Comparison of ENCODE assay signal across 8 mouse cellular contexts in the genomic region with DNA sequence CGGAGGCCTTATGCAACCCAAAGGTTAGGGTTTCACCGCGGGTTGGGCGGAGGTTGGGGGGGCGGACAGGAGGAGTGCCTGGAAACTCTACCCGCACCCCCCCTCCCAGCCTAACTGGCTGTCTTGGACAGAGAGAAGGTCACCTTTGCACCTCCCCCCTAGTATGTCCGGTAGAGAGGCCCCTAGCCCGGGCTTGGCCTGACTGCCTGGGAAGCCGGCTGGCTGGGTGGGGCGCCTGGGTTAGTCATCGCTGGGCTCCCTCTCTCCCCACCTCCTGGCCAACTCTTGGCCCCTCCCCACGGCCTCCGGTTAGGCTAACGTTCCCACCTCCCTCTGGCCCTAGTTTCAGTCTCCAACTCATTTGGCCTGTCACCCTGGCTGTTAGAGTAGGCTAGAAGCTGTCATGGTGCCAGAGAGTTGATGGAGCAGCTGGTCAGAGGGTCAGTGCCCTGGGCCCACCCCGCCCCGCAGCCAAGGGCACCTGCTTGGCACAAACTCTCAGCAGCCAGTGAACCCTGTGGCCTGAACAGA. TPM values are rescaled to one million over a fixed set of nuclear protein-coding genes. Genes with fewer than 3 reads are reported as not detected.
A peak's percentile ranks its signal among the peaks of the same experiment; 100 is the strongest.
DNase-seq lines count a peak whose midpoint lies in the region; ATAC-seq lines count a peak whose summit lies in the region.

No protein-coding gene starts in this region.

- H3K9me3 ChIP-seq in embryonic facial prominence, embryonic 12.5 days: no peaks in the 10 kb centered on the region
- no peaks in the 10 kb centered on the region for H3K9me3 ChIP-seq in heart, embryonic 10.5 days
- peaks cover 3% of the 10 kb centered on the region; the same call in 1 of the 2 replicates for H3K9me3 ChIP-seq in kidney, embryonic 14.5 days (ENCODE audit: control insufficient read depth, low read length)
- H3K9me3 ChIP-seq in lung, embryonic 16.5 days (ENCODE audit: control insufficient read depth, low read length): peaks cover 4% of the 10 kb centered on the region
- no peaks in the 10 kb centered on the region for H3K9me3 ChIP-seq in neural tube, embryonic 15.5 days (replicated peaks)

- peak; percentile 33 for DNase-seq in A20 (ENCODE audit: low read depth, low spot score)
- DNase-seq in adrenal gland, adult (ENCODE audit: inconsistent age in 2 of 2, low spot score in 1 of 2): peak; percentile 94 to 97
- DNase-seq in heart, embryonic 10.5 days (ENCODE audit: low spot score): peak; percentile 88
- DNase-seq in urinary bladder, postnatal 14 days (ENCODE audit: low spot score): peak; percentile 91

- H3K4me2 ChIP-seq in embryonic facial prominence, embryonic 12.5 days (replicated peaks): peak overlapping the region; percentile 98
- peak overlapping the region; percentile 97 for H3K4me2 ChIP-seq in kidney, embryonic 14.5 days (replicated peaks; ENCODE audit: low read depth, low read length)
- H3K4me2 ChIP-seq in lung, embryonic 16.5 days (ENCODE audit: low read depth, low read length): peak overlapping the region; percentile 98
- peak overlapping the region; percentile 99 for H3K4me2 ChIP-seq in neural tube, embryonic 15.5 days

- H3K27me3 ChIP-seq in embryonic facial prominence, embryonic 12.5 days: no peaks in the 10 kb centered on the region
- H3K27me3 ChIP-seq in heart, embryonic 10.5 days (ENCODE audit: insufficient read depth, poor library complexity, severe bottlenecking): no peaks in the 10 kb centered on the region
- no peaks in the 10 kb centered on the region for H3K27me3 ChIP-seq in kidney, embryonic 14.5 days (ENCODE audit: control insufficient read depth, insufficient read depth, low read length)
- no peaks in the 10 kb centered on the region for H3K27me3 ChIP-seq in lung, embryonic 16.5 days (ENCODE audit: control insufficient read depth, insufficient read depth, low read depth, low read length)
- no peaks in the 10 kb centered on the region for H3K27me3 ChIP-seq in neural tube, embryonic 15.5 days (replicated peaks)

- peak overlapping the region; percentile 81 for H3K27ac ChIP-seq in embryonic facial prominence, embryonic 12.5 days
- H3K27ac ChIP-seq in heart, embryonic 10.5 days: peak overlapping the region; percentile 91
- H3K27ac ChIP-seq in kidney, embryonic 14.5 days (ENCODE audit: low read depth, low read length): peak overlapping the region; percentile 67
- H3K27ac ChIP-seq in lung, embryonic 16.5 days (ENCODE audit: low read length): peak overlapping the region; percentile 69
- H3K27ac ChIP-seq in neural tube, embryonic 15.5 days (replicated peaks): peak overlapping the region; percentile 80

- H3K9ac ChIP-seq in embryonic facial prominence, embryonic 12.5 days: peak overlapping the region; percentile 56
- peak overlapping the region; percentile 61 for H3K9ac ChIP-seq in kidney, embryonic 14.5 days (ENCODE audit: low read depth, low read length)
- H3K9ac ChIP-seq in lung, embryonic 16.5 days (ENCODE audit: low read length): peak overlapping the region; percentile 73
- H3K9ac ChIP-seq in neural tube, embryonic 15.5 days (replicated peaks): peak overlapping the region; percentile 74

- 4% methylated on average over 16 of the region's 16 CpGs for WGBS in embryonic facial prominence, embryonic 12.5 days
- WGBS in heart, embryonic 10.5 days: 4% methylated on average over 15 of the region's 16 CpGs
- 4% methylated on average over 14 of the region's 16 CpGs for WGBS in kidney, embryonic 14.5 days
- WGBS in lung, embryonic 16.5 days: 3% methylated on average over 14 of the region's 16 CpGs
- WGBS in neural tube, embryonic 15.5 days: 6% methylated on average over 16 of the region's 16 CpGs

- peak overlapping the region; percentile 69 for H3K4me3 ChIP-seq in embryonic facial prominence, embryonic 12.5 days
- peak overlapping the region; percentile 92 for H3K4me3 ChIP-seq in heart, embryonic 10.5 days
- peak overlapping the region; percentile 69 for H3K4me3 ChIP-seq in kidney, embryonic 14.5 days (ENCODE audit: low read length)
- peak overlapping the region; percentile 84 for H3K4me3 ChIP-seq in lung, embryonic 16.5 days (ENCODE audit: low read length)
- H3K4me3 ChIP-seq in neural tube, embryonic 15.5 days (replicated peaks): peak overlapping the region; percentile 86

- 0 out of 2 replicates have a peak, but pooled peaks cover 10% of the 10 kb centered on the region for H3K36me3 ChIP-seq in embryonic facial prominence, embryonic 12.5 days
- H3K36me3 ChIP-seq in heart, embryonic 10.5 days: peaks cover 31% of the 10 kb centered on the region
- H3K36me3 ChIP-seq in kidney, embryonic 14.5 days (ENCODE audit: control insufficient read depth, insufficient read depth, low read length): peaks cover 10% of the 10 kb centered on the region; the same call in 1 of the 2 replicates
- peaks cover 5% of the 10 kb centered on the region; the same call in 1 of the 2 replicates for H3K36me3 ChIP-seq in lung, embryonic 16.5 days (ENCODE audit: control insufficient read depth, insufficient read depth, low read length)
- H3K36me3 ChIP-seq in neural tube, embryonic 15.5 days: peaks cover 17% of the 10 kb centered on the region

- H3K4me1 ChIP-seq in embryonic facial prominence, embryonic 12.5 days: peaks cover 33% of the 10 kb centered on the region
- H3K4me1 ChIP-seq in heart, embryonic 10.5 days: peaks cover 57% of the 10 kb centered on the region
- peaks cover 24% of the 10 kb centered on the region for H3K4me1 ChIP-seq in kidney, embryonic 14.5 days (ENCODE audit: control insufficient read depth, insufficient read depth, low read length)
- peaks cover 30% of the 10 kb centered on the region for H3K4me1 ChIP-seq in lung, embryonic 16.5 days (replicated peaks; ENCODE audit: control insufficient read depth, insufficient read depth, low read length)
- H3K4me1 ChIP-seq in neural tube, embryonic 15.5 days: peaks cover 34% of the 10 kb centered on the region

- no peak for ATAC-seq in embryonic facial prominence, embryonic 12.5 days (ENCODE audit: insufficient number of reproducible peaks, insufficient read depth, low FRiP score, low TSS enrichment)
- peak; percentile 8; the same call in 1 of the 2 replicates for ATAC-seq in kidney, embryonic 14.5 days (ENCODE audit: low FRiP score, low TSS enrichment)
- ATAC-seq in lung, embryonic 16.5 days (ENCODE audit: low read depth): no peak
- ATAC-seq in neural tube, embryonic 15.5 days (ENCODE audit: low FRiP score): no peak

RNA-seq across cellular contexts. Expression of a gene that starts 0.8 kb away (rescaled TPM):
- 26.6 and 28.7 TPM in 2 replicates for polyA plus RNA-seq in embryonic facial prominence, embryonic 12.5 days (2016; fragmentation: Nextera tagmentation; extraction: Ambion mirVana)
- 12.8 and 21.3 TPM in 2 replicates for polyA plus RNA-seq in heart, embryonic 10.5 days (2016; fragmentation: Nextera tagmentation; extraction: Ambion mirVana)
- 20.7 and 21.0 TPM in 2 replicates for polyA plus RNA-seq in kidney, embryonic 14.5 days (2014; fragmentation: Nextera tagmentation; extraction: Ambion mirVana)
- polyA plus RNA-seq in lung, embryonic 16.5 days (2015; fragmentation: Nextera tagmentation; extraction: Ambion mirVana): 16.7 and 17.1 TPM in 2 replicates
- polyA plus RNA-seq in neural tube, embryonic 15.5 days (2015; fragmentation: Nextera tagmentation; extraction: Ambion mirVana): 2.4 and 8.5 TPM in 2 replicates

RNA-seq across cellular contexts. Expression of a gene that starts 7.8 kb away (rescaled TPM):
- polyA plus RNA-seq in embryonic facial prominence, embryonic 12.5 days (2016; fragmentation: Nextera tagmentation; extraction: Ambion mirVana): 7.0 and 7.1 TPM in 2 replicates
- 6.9 and 7.6 TPM in 2 replicates for polyA plus RNA-seq in heart, embryonic 10.5 days (2016; fragmentation: Nextera tagmentation; extraction: Ambion mirVana)
- polyA plus RNA-seq in kidney, embryonic 14.5 days (2014; fragmentation: Nextera tagmentation; extraction: Ambion mirVana): 2.8 and 4.8 TPM in 2 replicates
- polyA plus RNA-seq in lung, embryonic 16.5 days (2015; fragmentation: Nextera tagmentation; extraction: Ambion mirVana): 5.3 and 5.9 TPM in 2 replicates
- polyA plus RNA-seq in neural tube, embryonic 15.5 days (2015; fragmentation: Nextera tagmentation; extraction: Ambion mirVana): 6.3 and 6.6 TPM in 2 replicates

RNA-seq across cellular contexts. Expression of a gene that starts 22.9 kb away (rescaled TPM):
- 0.08 and 0.14 TPM in 2 replicates for polyA plus RNA-seq in embryonic facial prominence, embryonic 12.5 days (2016; fragmentation: Nextera tagmentation; extraction: Ambion mirVana)
- 3.6 and 98.2 TPM in 2 replicates for polyA plus RNA-seq in heart, embryonic 10.5 days (2016; fragmentation: Nextera tagmentation; extraction: Ambion mirVana)
- polyA plus RNA-seq in kidney, embryonic 14.5 days (2014; fragmentation: Nextera tagmentation; extraction: Ambion mirVana): 3.9 and 8.4 TPM in 2 replicates
- polyA plus RNA-seq in lung, embryonic 16.5 days (2015; fragmentation: Nextera tagmentation; extraction: Ambion mirVana): 0.95 and 9.2 TPM in 2 replicates
- 0.33 and 1.6 TPM in 2 replicates for polyA plus RNA-seq in neural tube, embryonic 15.5 days (2015; fragmentation: Nextera tagmentation; extraction: Ambion mirVana)

RNA-seq across cellular contexts. Expression of a gene that starts 24.3 kb away (rescaled TPM):
- 74.2 and 76.5 TPM in 2 replicates for polyA plus RNA-seq in embryonic facial prominence, embryonic 12.5 days (2016; fragmentation: Nextera tagmentation; extraction: Ambion mirVana)
- 49.2 and 53.7 TPM in 2 replicates for polyA plus RNA-seq in heart, embryonic 10.5 days (2016; fragmentation: Nextera tagmentation; extraction: Ambion mirVana)
- polyA plus RNA-seq in kidney, embryonic 14.5 days (2014; fragmentation: Nextera tagmentation; extraction: Ambion mirVana): 56.4 and 103 TPM in 2 replicates
- polyA plus RNA-seq in lung, embryonic 16.5 days (2015; fragmentation: Nextera tagmentation; extraction: Ambion mirVana): 46.0 and 47.6 TPM in 2 replicates
- polyA plus RNA-seq in neural tube, embryonic 15.5 days (2015; fragmentation: Nextera tagmentation; extraction: Ambion mirVana): 43.9 and 44.3 TPM in 2 replicates

RNA-seq across cellular contexts. Expression of a gene that starts 39.8 kb away (rescaled TPM):
- polyA plus RNA-seq in embryonic facial prominence, embryonic 12.5 days (2016; fragmentation: Nextera tagmentation; extraction: Ambion mirVana): 224 and 237 TPM in 2 replicates
- polyA plus RNA-seq in heart, embryonic 10.5 days (2016; fragmentation: Nextera tagmentation; extraction: Ambion mirVana): 53.6 and 168 TPM in 2 replicates
- 118 and 120 TPM in 2 replicates for polyA plus RNA-seq in kidney, embryonic 14.5 days (2014; fragmentation: Nextera tagmentation; extraction: Ambion mirVana)
- 61.3 and 67.5 TPM in 2 replicates for polyA plus RNA-seq in lung, embryonic 16.5 days (2015; fragmentation: Nextera tagmentation; extraction: Ambion mirVana)
- polyA plus RNA-seq in neural tube, embryonic 15.5 days (2015; fragmentation: Nextera tagmentation; extraction: Ambion mirVana): 63.4 and 69.1 TPM in 2 replicates

Comparison
In these comparisons a context has a peak if more than half of its experiments do, and no peak if none do; other contexts are left out.
1. DNase-seq: peak in every context shown above with its lines; median percentile 96 in adrenal gland, adult; 91 in urinary bladder, postnatal 14 days; 88 in heart, embryonic 10.5 days; 33 in A20.